Mouse (Mus musculus) right cerebral cortex, postnatal 36 days (tissue): Measurements from ENCODE around the gene Klc4.

Experiments used
- DNase-seq, 2 experiments: peaks; one replicate each; pipeline ENCODE4 v3.0.0; 2022; ENCODE audit warnings: low spot score in 2 of 2, mixed read lengths in 1 of 2

Gene Klc4

GRCm38 (mm10) chr17:46589635-46590314 is 56.0 kb downstream of the Klc4 start:
- no peak for DNase-seq

- no peak for DNase-seq
Observed at GRCm38 (mm10) chr17:46588913-46589312, 56.9 kb downstream of the Klc4 start.

GRCm38 (mm10) chr17:46588173-46588572 is 57.6 kb downstream of the Klc4 start:
- no peak for DNase-seq

- no peak for DNase-seq
Observed at GRCm38 (mm10) chr17:46586327-46586726, 59.5 kb downstream of the Klc4 start.
